Mouse (Mus musculus) urinary bladder, postnatal 14 days (tissue): Measurements from ENCODE around the gene Esrrb.

Source experiments
- DNase-seq: peaks from one replicate; pipeline ENCODE4 v3.0.0; 2021; ENCODE audit warnings: low spot score

The Esrrb gene

GRCm38 (mm10) chr12:86360696-86361631 is at the start of gene Esrrb:
Esrrb (plus strand) TSS chr12:86361117.
- DNase-seq = no peak

DNA sequence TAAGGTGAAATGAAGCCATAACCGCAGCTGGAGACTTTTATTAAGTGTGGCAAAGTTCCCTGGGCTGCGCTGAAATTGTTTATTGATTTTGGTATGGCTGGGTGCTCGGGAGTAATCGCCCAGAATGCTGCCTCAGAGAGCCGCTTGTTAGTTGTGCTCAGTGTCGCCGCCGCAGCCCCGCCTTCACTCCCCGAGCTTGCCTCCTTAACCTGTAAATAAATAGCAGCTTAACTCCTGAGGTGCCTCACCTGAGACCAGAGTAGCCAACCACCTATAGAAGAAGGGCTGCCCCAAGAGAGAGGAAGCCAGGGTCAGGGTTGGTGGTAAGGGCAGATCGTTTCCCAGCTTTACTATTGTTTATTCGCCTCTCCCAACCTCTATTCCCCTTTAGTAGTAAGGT is 40.3 kb upstream of the Esrrb start:
- DNase-seq = no peak

DNA sequence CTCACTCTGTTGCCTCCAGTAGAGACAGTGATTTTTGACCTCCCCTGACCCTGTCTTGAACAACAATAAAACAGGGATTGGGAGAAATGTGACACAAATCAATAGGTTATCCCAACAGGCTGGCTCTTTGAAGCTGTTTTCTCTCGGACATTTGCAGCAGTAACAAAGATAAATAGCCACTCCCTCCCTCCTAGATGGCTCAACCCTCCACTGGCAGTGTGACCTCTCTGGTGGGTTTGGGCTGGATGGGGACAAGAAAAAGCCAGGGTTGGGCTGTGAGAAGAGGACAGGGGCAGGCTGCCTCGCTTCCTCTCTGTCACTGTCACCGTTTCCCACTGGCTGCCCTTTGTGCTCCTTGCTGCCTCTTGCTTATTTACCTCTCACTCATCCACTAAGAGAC is 36.6 kb upstream of the Esrrb start:
- no peak for DNase-seq

DNA sequence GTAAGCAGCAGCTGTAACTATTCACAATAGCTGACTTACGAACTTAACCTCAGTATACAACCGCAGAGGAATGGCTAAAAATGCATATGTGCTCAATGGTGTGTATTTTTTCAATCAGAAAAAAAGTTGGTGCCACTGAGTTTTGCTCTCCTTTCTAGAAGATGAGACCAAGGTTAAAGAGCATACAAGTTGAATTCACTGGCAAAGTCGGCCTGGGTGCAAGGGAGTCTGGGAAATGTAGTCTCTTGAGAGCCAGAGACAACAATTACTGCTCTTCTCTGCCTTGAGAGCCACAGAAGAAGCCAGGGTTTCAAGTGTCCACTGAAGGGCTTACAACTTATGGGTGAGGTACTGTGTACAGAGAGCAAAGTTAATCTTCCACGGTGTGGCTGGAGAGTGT is 31.1 kb upstream of the Esrrb start:
- DNase-seq = no peak

- no peak for DNase-seq
Measured at GRCm38 (mm10) chr12:86330684-86331083, 30.2 kb upstream of the Esrrb start.

DNA sequence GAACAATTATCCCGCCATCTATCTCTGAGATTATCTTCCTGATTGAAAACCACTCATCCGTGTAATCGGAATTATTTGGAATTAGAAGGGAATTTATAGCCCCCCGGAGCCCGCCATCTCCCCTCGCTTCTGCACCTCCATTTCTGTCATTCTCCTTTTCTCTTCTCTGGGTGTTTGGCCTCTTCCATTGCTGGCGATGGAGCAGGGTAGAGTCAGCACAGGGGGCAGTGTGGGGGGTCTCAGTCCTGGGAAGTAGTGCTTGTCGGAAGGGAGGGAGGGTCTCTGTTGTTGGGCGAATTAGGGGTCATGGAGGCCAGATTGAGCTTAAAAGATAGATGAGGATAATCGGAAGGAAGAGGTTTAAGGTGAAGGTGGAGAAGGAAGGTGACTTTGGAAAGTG is 29.7 kb upstream of the Esrrb start:
- DNase-seq = no peak

GRCm38 (mm10) chr12:86336209-86336608 is 24.7 kb upstream of the Esrrb start:
- DNase-seq = no peak

DNA sequence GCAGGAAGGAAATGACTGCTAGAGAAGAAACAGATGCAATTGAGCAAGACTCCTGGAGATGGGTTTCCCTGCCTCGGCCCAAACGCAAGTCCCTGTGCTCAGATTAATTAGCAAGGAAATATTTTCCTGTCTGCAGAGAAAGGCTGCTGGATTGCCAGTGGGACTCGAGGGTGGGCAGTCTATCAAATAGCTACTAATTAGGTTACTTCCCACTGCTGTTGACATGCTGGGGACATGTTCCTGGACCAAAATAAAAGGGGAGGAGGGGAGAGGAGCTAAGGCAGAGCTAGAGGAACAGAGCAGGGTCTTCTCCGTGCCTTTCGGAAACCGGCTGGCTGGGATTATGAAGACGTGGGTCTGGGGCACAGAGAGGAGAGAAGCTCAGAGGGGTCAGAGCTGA is 24.0 kb upstream of the Esrrb start:
- no peak for DNase-seq

DNA sequence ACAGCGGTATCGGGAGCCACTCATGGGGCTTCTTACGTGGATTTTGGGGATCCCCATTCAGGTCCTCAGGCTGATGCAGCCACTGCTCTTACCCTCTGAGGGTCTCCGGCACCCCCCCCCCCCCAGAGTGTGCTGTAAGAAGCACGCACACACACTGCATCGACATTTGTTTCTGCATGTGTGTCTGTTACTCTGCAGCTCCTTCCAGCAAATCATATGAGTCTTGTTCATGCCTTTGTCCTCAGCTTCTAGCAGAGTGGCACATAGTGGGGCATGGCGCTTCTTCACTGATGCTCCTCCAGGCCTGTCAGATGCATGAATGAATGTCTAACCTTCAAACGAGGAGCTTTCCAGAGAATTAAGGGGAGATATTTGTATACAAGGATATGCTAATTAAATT is 11.4 kb upstream of the Esrrb start:
- DNase-seq = no peak

GRCm38 (mm10) chr12:86359406-86359805 is 1.5 kb upstream of the Esrrb start:
- DNase-seq = no peak

- no peak for DNase-seq
Measured at GRCm38 (mm10) chr12:86359873-86360272, 1.0 kb upstream of the Esrrb start.

DNA sequence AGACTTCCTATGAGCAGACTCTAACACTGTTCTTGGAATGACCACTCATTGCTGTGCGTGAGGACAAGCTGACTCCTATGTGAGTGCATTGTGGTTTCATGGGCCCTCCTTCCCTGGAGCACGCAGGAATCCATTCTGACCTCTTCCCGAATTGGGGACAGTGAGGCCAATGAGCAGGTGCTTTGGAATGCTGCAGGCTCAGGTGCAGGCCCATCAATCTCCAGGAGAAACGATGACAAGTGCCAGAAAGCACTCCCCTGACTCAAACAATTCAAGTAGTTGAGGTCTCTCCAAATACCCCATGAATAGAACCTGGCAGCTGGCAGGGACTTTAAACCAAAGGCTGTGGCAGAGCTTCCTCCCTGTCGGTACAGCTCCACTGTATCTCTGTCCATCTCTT is 3.4 kb downstream of the Esrrb start:
- no peak for DNase-seq

GRCm38 (mm10) chr12:86364756-86365155 is 3.8 kb downstream of the Esrrb start:
- DNase-seq = no peak

GRCm38 (mm10) chr12:86370611-86371383 is 9.9 kb downstream of the Esrrb start:
- no peak for DNase-seq

- DNase-seq = no peak
Measured at GRCm38 (mm10) chr12:86374286-86374685, 13.4 kb downstream of the Esrrb start.

DNA sequence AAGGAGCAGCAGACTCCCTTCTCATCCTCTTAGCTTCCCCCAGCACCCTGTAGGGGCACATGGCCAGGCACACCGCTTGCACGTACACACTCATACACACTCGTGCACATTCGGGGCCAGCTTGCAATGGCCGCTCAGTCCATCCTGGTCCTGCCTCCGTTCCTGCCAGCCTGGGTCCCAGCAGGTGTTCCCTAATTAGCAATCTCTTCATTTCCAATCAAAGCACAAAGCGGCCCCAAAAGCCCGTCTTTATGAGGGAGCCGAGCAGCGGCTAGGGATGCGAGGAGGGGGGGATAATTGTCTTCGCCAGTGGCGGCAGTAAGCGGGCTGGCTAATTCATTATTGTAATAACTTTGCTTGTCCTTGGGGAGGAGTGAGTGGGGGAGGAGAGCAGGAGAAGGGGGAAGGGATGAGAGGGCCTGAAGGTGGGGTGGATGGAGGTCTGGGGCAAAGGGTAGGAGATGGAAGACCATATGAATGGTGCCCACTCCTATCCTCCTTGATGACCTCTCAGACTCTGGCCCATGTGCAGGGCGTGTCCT is 18.8 kb downstream of the Esrrb start:
- DNase-seq = no peak

- DNase-seq = no peak
Measured at GRCm38 (mm10) chr12:86383803-86384202, 22.9 kb downstream of the Esrrb start.

DNA sequence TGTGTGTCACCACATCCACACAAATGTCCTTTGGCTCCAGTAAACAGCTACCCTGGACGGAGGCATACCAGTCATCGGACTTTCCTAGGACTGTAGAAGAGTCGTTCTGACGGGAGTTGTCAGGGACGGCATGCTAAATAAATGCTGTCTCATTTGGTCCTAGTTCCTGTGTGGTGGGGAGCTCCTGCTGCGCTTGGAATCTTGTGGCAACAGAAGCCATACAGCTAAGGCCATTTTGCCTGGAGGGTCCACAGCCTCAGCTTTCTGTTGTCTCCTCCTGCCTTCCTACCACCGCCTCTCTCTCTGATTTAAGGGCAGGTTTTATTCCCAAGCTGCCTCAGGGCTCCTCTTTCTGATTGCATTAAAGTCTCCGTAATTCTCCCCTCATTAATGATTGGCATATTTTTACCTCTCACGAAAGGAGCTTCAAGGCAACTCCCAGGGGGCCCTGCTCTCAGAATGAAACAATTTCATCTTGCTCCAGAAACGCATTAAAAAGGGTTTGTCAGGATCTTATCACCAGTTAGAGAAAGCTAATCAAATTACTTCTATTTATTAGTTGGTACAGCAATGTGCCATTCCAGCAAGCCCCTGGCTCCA is 26.9 kb downstream of the Esrrb start:
- no peak for DNase-seq

DNA sequence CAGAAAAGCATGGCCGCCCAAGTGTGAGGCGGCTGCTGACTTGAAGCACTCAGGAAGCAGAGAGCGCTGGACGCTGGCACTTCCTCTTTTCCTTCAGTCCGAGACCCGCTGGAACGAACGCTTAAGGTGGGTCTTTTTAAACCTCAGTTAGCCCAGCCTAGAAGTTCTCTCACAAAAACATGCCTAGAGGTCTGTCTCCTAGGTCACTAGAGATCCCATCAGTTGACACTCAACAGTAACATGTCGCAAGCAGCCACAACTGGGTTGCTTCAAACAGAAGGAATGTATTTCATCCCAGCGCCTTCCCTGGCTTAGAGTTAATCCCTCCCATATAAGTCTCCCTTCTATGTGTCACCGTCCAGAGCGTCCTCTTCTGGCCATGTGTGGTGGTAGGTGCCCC is 33.9 kb downstream of the Esrrb start:
- DNase-seq = no peak

DNA sequence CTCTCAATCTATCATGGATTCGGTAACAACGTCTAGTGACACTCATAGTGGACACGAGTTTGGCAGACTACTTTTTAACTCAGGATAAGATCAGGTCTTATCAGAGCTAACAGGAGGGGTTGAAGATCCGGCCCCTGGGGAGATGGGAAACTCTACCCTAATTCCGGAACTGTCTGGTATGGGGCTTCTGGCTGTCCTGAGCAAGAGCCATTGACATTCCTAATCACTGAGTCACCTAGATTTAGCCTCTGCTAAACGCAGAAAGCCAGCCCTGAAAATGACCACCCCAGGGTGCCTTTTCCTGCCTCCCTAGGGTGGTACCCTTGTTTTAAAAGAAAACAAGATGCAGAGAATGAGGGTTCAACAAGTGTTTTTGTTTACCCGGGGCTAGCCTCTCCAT is 34.4 kb downstream of the Esrrb start:
- DNase-seq = no peak

DNA sequence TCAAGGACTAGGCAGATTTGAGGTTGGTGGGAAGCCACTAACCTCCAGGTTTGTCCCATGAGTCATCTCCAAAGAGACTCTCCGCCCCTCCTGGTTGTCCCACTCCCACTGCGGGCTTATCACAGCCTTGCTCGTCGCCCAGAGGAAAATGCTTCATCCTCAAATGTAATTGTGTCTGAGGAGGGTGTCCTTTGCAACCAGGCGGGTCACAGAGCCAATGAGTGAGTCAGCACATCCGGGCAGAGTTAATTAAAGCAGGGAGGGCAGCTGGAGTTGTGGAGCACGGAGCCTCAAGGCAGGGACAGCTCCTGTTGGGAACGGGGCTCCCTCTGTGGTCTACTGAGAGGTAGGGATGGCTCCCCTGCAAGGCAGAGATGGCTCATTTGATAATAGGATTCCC is 37.8 kb downstream of the Esrrb start:
- DNase-seq = no peak

DNA sequence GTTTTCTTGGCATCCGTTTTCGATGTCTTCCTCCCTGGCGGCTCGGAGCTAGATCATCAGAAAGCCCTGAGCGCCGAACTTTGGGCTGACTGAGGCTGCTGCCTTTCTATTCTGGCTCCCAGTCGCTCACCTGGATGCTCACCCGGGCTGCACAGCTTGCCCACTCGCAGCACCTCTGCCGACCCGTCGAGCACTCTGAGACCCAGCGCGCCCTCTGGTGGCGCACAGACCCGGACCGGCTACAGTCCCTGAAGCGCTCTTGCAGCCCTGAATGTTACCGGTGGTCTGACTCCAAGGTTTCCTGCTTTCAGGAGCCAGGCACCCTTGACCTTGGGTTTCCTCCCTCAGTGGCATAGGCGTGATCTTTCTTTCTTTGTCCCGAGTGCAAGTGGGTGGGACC is 41.8 kb downstream of the Esrrb start:
- DNase-seq = peak; percentile 73

- no peak for DNase-seq
Measured at GRCm38 (mm10) chr12:86421490-86421904, 60.6 kb downstream of the Esrrb start.
